Mouse (Mus musculus) cerebellum, adult (tissue): ENCODE data around the gene Aim2.
"Not testable (repeated sequence)": the region's sequence is repeated elsewhere in the genome, so short reads cannot be mapped to it uniquely, and the experiment has no call there.

Source experiments
- ATAC-seq: cut with Nextera tagmentation; 2 replicates; pipeline ENCODE4 v1.9.2; 2017; ENCODE audit warnings: mild to moderate bottlenecking, moderate library complexity, mixed read lengths; ENCODE audit not compliant: insufficient number of reproducible peaks, low FRiP score, low TSS enrichment

Gene Aim2

DNA sequence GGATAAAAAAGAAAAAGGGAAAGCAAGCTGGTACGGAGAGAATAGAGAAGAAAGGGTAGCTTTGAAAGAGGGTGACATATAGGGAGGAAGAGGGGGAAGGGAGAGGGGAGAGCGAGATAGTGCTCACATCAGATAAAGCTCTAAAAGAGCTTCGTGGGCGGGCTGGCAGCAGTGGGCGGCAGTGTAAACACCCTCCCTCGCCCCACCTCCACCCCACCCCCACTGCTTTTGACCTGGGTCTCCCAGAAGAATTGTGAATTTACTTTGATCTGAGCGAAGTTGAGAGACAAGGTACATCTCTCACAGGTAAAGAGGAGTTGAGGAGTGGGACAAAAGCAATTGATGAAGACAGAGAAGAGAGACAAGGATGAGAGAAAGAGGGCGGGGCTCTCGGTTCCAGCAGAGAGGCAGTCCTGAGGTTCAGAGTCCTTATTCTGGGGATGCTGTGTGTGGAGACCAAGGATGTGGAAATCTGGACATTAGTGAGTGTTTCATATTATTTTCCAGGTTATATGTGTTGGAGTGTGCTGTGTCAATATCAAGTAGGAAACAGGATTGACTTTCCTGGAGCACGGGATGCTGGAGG, at the start of gene Aim2:
TSS of gene Aim2 (plus strand) at position 508 of the 586 bp plus-strand sequence.
- ATAC-seq: no peak

GRCm38 (mm10) chr1:173302795-173303194, 47.9 kb upstream of the Aim2 start:
- not testable (repeated sequence) for ATAC-seq

GRCm38 (mm10) chr1:173313535-173314050, 37.1 kb upstream of the Aim2 start:
- ATAC-seq: not testable (repeated sequence)

DNA sequence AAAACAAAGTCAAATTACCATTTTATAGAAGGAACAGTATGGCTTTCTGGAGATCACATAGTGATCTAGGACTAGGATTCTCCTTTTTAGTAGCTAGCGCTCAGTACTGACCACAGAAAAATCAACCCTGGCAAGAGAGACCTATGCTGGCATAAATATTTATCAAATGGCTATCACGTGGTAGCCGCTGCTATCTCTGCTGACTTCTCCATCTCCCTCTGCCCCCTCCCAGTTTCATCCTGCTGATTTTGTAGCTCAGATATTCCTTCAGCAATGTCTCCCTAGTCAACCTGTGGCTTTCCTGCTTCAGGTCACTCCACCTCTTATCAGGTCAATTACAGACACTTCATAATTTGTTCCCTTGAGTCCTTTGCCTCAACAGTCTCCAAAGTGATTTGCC, 35.0 kb upstream of the Aim2 start:
- ATAC-seq: no peak

GRCm38 (mm10) chr1:173317925-173318477, 32.7 kb upstream of the Aim2 start:
- ATAC-seq: no peak

DNA sequence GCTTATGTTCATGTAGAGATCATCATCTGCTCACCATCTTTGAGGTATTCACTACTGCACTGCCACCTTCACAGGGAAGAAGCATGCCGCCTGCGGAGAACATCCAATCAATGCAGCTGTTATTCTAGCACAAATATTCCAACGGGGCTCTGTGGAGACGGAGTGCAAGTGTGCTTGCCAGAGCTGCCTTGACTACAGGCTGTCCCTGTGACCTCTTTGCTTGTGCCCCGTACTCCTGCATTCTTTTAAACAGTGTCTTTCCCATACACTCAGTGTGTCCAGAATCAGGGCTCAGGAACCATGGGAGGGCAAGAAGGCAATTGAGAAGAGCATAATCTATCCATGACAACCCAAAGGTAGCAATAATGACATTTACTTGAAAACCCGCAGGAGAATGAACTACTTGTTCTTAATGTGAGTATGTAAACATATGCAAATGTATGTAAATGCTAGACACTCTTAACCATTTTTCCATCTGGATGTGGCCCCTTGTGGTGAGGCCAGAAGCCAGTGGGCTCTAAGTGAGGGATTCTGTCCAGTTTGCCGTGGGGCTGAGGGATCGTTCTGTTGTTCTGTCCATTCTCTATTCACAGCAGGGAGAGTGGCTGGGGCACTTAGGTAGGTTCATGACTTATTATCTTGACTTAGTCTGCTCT, 29.0 kb upstream of the Aim2 start:
- no peak for ATAC-seq

GRCm38 (mm10) chr1:173322249-173322627, 28.4 kb upstream of the Aim2 start:
- ATAC-seq: no peak

GRCm38 (mm10) chr1:173323839-173324585, 26.7 kb upstream of the Aim2 start:
- no peak for ATAC-seq

GRCm38 (mm10) chr1:173324961-173325360, 25.7 kb upstream of the Aim2 start:
- no peak for ATAC-seq

DNA sequence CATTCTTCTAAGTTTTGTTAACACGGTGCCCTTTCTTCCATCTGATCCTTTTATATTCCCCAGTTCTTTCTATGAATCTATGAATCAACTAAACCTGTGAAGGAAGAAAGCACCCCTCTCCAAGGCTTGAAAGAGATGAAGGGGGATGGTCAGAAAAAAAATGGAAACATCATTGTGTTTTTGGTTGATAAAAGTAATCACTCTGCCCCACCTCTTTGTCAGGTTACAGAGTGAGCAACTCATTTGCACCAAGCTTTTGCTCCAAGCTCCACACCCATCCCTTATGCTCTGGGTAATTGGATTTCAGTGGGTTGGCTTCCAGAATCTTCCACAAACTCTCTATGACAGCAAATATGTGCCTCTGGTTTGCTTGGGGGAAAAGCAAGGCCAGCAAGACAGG, 25.3 kb upstream of the Aim2 start:
- no peak for ATAC-seq

- no peak for ATAC-seq
These were observed 24.1 kb upstream of the Aim2 start for GRCm38 (mm10) chr1:173326552-173326951.

DNA sequence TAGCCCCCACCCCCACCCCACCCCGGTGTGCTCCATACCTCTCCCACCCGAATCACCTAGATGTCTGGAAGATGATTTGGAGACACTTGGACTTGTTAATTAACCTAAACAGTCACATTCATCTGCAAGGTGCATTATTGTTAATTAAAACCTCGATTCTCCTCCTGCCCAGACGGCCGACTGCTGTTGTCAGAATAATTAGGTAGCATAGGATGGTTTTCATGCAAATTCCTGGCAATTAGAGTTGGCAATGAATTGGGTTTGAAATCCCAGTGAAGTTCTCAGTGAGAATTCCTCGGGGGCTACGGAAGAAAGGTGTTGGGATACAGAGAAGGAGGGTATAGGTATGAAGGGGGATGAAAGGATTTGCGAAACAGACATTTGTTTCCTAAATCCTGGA, 22.2 kb upstream of the Aim2 start:
- no peak for ATAC-seq

DNA sequence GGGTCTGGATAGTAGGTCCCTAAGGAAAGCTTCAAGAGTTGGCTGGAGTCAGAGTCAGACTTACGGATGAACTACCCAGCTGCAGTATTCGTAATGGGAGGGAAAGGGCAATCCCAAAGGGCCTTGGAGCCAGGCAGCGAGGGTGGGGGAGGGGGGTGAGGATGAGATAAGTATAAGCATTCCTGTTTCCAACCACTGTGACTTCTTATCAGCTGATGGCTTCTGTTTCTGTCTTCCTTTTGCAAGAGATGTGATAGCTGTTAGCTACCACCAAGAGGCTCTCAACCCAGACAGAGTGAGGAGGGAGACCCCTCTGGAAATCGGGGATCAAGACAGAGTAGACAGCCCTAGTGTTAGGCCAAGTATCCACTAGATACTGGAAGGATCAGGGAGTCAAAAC, 21.5 kb upstream of the Aim2 start:
- ATAC-seq: no peak

DNA sequence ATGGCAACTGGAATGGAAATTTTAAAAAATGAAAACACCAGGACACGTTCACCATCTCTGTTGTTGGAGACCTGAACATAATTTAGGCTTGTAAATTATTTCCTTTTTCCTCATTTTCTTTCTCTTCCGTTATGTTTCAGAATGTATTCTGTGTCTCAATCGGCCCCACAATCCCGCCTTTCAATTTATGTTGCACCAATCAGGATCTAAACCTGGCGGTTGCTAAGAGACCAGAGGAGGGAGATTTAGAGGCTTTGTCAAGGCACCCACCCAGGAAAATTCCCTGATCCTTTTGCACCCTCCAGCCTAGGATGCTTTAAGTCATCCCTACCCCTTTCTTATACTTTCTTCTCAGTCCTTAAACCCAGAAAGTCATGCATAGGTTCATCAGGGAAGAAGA, 20.9 kb upstream of the Aim2 start:
- no peak for ATAC-seq

DNA sequence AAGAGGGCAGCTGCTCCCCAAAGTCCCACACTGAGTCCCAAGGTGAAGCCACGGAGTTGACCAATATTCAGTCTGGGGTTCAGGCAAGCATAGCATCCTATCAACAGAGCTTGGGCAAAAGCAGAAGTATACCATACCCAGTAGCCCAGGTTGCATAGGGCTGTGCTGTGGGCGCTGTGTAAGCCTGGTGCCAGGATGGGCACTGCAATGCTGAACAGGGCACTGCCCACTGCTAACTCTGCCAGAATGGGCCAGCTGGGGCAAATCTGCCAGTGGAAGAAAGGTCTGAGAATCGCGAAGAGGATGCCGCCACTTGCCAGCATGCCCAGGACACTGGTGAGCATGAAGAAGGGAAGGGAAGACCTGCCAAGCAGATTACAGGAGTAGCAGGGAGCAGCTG, 18.3 kb upstream of the Aim2 start:
- peak; percentile 27; the same call in 1 of the 2 replicates for ATAC-seq

DNA sequence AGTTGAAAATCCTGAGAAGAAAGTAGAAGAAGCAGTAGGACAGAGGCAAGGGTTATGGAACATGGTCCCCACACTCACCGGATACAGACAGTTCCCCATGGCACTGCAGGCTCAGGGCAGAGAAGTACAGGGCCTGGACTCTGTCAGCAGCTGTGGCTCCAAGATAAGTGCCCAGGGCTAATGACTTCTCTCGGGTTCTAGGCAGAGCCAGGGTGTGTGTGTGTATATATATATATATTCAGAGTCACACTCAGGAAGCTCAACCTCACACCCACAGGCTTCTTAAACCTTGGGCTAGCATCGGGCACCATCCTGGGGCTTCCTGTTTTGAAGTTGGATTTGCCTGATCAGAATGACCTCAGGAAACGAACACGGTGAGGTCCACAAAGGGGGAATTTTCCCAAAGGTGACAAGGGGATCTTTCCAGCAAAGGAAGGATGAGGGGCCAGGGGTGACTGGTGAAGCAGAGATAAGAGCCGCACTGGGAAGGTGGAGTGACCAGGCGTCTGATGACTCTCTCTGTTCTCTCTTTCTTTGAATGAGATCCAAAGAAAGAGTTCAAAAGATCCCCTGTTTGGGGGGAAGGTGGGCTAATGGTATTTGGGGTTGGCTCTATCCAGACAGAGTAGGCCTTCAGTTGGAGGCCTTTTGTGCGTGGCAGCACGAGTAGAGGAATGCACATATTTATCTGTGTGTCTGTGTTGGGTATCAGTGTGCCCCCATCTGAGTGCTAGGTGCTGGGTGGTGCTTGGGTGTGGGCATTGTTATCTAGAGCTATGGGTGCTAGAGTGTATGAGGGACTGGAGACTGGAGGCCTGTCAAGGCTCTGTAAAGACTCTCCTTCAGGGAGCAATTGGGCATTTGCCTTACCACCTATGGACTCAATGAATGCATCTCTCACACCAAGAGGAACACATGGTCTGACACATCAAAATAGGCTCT, 17.1 kb upstream of the Aim2 start, which contains the start of gene Ackr1:
TSS of gene Ackr1 (minus strand) at position 439 of the 942 bp plus-strand sequence.
- ATAC-seq: no peak

DNA sequence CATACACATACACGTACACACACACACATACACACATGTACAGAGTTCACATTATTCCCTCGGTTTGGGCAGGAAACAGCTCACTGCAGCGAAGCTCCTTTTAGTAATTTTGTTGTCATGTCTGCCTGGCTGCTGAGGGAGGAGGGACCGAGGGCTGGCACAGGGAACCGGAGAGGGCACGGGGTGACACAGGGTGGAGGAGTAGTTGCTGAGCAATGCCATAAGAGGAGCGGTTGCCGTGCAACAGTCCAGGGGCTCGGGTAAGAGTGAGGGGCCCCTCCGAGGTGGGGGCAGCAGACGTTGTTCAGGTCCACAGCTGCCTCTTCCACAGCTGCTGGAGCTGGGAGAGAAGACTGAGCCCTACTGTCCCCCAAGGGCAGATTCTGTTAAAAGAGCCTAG, 14.8 kb upstream of the Aim2 start:
- ATAC-seq: no peak

DNA sequence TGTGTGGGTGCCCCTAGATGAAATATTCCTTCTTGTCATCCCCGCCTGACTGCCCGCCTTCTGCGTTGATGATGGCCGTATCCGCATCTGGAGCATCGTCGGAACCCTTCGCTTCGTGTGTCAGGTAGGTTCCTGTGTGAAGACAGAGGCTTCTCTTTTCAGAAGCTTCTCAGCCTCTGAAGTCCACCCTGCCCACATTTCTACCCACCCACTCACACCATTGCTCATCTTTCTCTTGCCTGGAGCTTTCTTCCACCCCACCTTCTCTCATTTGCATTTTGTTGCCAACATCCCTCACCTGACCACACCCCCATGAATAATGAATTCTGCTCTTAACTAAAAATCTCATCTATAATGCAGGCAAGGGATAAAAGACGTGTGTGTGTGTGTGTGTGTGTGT, 13.7 kb upstream of the Aim2 start:
- ATAC-seq: no peak

- ATAC-seq: peak; percentile 81
These were observed 11.1 kb upstream of the Aim2 start for GRCm38 (mm10) chr1:173339543-173339942.

DNA sequence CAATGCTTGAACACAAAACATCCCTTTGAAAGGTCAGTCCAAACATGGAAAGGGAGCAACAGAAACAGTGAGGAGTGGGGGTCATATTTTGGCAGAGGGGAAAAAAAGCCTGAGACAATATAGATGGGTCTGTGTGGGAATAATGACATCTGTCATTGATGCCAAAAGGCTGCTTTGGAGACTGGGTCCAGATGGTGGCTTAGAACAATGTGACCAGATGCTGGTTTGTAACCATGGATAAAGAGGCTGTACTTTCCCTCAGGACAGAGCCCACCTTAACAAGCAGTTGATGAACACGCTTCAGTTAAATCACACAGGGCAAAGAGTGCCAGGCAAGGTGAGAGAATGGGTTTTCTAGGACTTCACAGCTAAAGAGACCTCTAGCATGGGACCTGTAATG, 8.3 kb upstream of the Aim2 start:
- no peak for ATAC-seq
